Mouse (Mus musculus) mature B cell (primary cell): ENCODE measurements around the gene Tnfsf12.
"Not testable (repeated sequence)": the region's sequence is repeated elsewhere in the genome, so short reads cannot be mapped to it uniquely, and the experiment has no call there.

Experiments used
- in situ Hi-C: fragments of 300-500 bp; cut with MboI; formaldehyde crosslinking; loops from 2 replicates; pipeline ENCODE4 v1.14.3; 2019

Gene Tnfsf12

GRCm38 (mm10) chr11:69704613-69705010, 9.0 kb upstream of the Tnfsf12 start:
- in situ Hi-C loops = no loop called here

GRCm38 (mm10) chr11:69703814-69704612, 8.4 kb upstream of the Tnfsf12 start:
- in situ Hi-C loops = no loop called here

- in situ Hi-C loops = not testable (repeated sequence)
Observed at GRCm38 (mm10) chr11:69703381-69703780, 7.7 kb upstream of the Tnfsf12 start.

- in situ Hi-C loops = not testable (repeated sequence)
Observed at GRCm38 (mm10) chr11:69702886-69703285, 7.2 kb upstream of the Tnfsf12 start.

GRCm38 (mm10) chr11:69699595-69699994, 3.9 kb upstream of the Tnfsf12 start:
- in situ Hi-C loops = no loop called here

GRCm38 (mm10) chr11:69698574-69698973, 2.9 kb upstream of the Tnfsf12 start:
- in situ Hi-C loops = no loop called here

GRCm38 (mm10) chr11:69697396-69697795, 1.7 kb upstream of the Tnfsf12 start:
- in situ Hi-C loops = no loop called here

- in situ Hi-C loops = no loop called here
Observed at GRCm38 (mm10) chr11:69695046-69695360, 646 bp downstream of the Tnfsf12 start.

- in situ Hi-C loops = no loop called here
Observed at GRCm38 (mm10) chr11:69693421-69693965, 2.2 kb downstream of the Tnfsf12 start.

GRCm38 (mm10) chr11:69692863-69693262, 2.8 kb downstream of the Tnfsf12 start:
- in situ Hi-C loops = no loop called here

GRCm38 (mm10) chr11:69692196-69692811, 3.3 kb downstream of the Tnfsf12 start:
- in situ Hi-C loops = no loop called here

GRCm38 (mm10) chr11:69689891-69690290, 5.8 kb downstream of the Tnfsf12 start:
- in situ Hi-C loops = no loop called here

GRCm38 (mm10) chr11:69687061-69687460, 8.6 kb downstream of the Tnfsf12 start:
- in situ Hi-C loops = no loop called here

GRCm38 (mm10) chr11:69686377-69686776, 9.3 kb downstream of the Tnfsf12 start:
- in situ Hi-C loops = no loop called here

GRCm38 (mm10) chr11:69685526-69686148, 10.0 kb downstream of the Tnfsf12 start, which contains the start of gene Tnfsf13:
Tnfsf13 (minus strand) TSS chr11:69685784.
- in situ Hi-C loops = no loop called here

GRCm38 (mm10) chr11:69684936-69685335, 10.7 kb downstream of the Tnfsf12 start:
- in situ Hi-C loops = no loop called here

- in situ Hi-C loops = no loop called here
Observed at GRCm38 (mm10) chr11:69684128-69684745, 11.4 kb downstream of the Tnfsf12 start.

- in situ Hi-C loops = no loop called here
Observed at GRCm38 (mm10) chr11:69683576-69683975, 12.1 kb downstream of the Tnfsf12 start.

- in situ Hi-C loops = no loop called here
Observed at GRCm38 (mm10) chr11:69682840-69683533, 12.7 kb downstream of the Tnfsf12 start.

GRCm38 (mm10) chr11:69682209-69682839, 13.3 kb downstream of the Tnfsf12 start:
- in situ Hi-C loops = no loop called here
